Mouse (Mus musculus) embryo, embryonic 9.5 days (tissue): Measurements from ENCODE around the gene Wipi2.

Source experiments
- DNase-seq: peaks from one replicate; pipeline ENCODE4 v3.0.0-alpha.2; 2017; ENCODE audit errors: extremely low spot score

Wipi2 gene

GRCm38 (mm10) chr5:142692971-142693737, 65.7 kb downstream of the Wipi2 start:
- DNase-seq, result no peak

- DNase-seq, result no peak
Observed at GRCm38 (mm10) chr5:142693738-142694430, 66.4 kb downstream of the Wipi2 start.

GRCm38 (mm10) chr5:142694627-142695340, 67.3 kb downstream of the Wipi2 start:
- DNase-seq, result peak; percentile 71

- no peak for DNase-seq
Observed at GRCm38 (mm10) chr5:142696258-142696657, 68.8 kb downstream of the Wipi2 start.

- DNase-seq, result no peak
Observed at GRCm38 (mm10) chr5:142696865-142697264, 69.4 kb downstream of the Wipi2 start.

- DNase-seq, result no peak
Observed at GRCm38 (mm10) chr5:142697742-142698141, 70.2 kb downstream of the Wipi2 start.

DNA sequence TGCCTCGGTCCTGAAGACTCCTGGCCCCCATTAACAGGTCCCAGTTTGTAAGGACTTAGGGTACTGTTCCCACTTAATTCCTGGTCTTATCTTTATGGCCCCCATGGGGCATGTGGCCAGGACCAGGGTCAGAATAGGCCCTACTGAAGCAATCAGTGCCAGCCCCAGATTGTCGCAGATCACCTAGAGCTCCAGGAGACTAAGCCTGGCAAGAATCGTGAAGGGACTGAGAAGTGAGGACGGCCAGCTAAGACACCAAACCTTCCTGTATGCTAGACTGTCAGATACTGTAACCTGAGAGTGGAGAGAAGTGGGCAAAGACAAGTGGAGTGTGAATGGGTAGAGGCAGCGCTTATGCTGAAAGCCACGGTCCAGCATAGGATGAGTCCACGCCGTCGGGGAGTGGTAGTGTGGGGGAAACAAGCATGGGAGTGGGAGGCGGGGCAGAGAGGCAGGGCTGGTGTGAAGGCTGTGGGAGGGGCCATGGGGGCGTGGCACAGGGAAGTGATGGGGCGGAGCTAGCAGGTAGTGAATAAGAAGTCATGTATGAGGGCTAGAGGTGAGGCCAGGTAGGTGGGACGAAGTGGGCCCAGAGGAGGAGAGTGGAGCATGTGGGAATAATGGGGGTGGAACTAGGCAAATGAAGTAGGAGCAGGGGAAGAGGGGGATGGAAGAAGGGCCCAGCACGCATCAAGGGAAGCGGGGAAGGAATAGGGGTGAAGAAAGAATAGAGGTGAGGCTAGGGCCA, 73.5 kb downstream of the Wipi2 start:
- no peak for DNase-seq

GRCm38 (mm10) chr5:142701651-142702510, 74.4 kb downstream of the Wipi2 start:
- peak; percentile 86 for DNase-seq

DNA sequence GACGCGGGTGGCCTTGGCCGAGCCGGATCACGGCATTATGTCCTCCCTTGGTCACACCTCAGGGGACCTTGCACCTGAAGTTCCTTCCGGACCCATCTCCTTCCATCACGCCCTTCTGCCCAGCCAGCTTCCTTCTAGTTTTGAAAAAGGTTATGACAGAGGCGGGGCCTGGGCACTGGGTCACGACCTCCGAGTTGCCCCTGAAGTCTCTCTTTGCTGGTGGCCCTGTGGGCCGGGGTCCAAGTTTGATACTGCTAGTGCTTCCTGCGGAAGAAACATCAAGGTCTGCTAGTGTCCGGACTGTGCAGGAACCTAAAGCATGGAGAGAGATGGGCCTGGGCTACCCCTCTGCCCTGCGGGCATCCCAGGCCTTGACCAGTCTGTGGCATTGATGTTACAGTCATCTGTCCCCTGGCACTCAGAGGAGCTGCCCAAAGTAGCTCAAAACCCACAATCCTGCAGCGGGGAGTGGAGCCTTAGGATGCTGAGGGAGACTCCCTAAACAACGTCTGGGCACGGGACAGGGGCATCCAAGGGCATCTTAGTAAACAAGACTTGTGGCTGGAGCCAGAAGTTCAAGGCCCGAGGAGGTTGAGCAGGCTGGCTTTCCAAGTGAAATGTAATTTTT, 75.1 kb downstream of the Wipi2 start:
- no peak for DNase-seq

DNA sequence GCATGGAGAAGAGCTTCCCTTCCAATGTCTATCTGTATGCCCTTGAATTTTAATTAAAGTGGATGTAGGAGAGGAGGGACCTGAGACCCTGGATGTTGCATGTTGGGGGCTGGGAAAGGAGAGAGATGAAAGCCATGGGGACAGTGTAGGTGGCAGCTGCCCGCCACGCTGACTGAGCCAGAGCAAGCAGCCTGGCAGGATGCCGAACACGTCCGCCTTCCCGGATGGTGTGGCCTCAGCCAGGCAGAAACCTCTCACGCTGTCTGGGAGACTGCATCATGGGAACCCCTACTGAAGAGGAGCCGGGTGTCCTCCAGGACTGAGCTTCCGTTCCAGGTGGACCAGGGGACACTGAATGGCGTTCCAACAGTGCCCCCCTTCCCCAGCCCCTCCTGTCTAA, 76.1 kb downstream of the Wipi2 start:
- DNase-seq, result no peak

DNA sequence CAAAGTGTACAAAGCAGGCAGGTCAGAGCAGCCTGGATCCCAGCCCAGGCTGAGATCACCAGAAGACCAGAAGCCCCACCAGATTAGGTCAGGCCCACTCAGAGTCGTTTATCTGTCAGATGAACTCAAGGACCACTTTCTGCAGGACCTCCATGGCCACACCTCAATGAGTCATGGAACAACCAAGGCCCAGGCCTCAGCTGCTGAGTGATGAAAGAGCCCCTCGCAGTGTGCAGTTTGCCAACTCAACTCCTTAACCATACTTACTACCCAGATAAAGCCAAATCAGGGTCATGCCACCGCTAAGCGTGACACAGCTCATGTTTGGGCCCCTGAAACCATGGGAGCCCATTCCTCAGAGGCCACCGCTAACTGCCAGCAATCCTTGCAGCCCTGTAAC, 80.2 kb downstream of the Wipi2 start:
- no peak for DNase-seq

DNA sequence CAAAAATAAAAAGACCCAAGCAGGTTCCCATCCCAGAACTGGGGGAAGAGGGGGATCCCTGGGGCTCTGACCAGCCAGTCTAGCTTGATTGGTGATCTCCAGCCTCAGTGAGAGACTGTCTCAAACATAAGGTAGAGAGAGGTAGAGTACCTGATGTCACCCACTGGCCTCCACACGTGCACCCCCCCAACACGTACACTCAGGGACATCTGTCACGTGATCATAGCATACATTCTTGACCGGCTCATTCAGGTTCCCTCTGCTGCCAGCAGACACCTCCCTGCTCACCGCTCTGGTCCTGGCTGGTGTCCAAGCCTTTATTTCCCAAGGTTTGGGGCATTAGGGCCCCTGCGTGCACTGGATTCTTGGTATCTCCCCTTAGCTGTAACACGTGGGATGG, 81.9 kb downstream of the Wipi2 start:
- DNase-seq, result no peak

GRCm38 (mm10) chr5:142712373-142712772, 84.9 kb downstream of the Wipi2 start:
- no peak for DNase-seq

- DNase-seq, result no peak
Observed at GRCm38 (mm10) chr5:142713966-142714365, 86.5 kb downstream of the Wipi2 start.

DNA sequence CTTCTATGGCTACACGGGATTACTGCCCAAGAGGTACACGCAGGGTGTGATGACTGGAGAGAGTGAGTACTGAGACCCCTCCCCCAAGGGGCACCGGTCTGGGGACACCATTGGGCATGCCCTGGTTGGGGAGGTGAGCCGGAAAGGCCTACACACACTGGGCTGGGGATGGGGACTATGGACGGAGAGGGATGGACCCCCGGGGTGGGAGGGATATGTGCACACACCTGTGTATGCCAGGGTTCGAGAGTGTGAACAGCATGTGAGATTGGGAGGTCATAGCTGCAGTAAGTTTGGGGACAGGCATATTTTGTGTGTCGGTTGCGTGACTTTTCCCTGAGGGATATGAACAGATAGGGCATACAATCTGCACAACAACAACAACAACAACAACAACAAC, 87.6 kb downstream of the Wipi2 start:
- no peak for DNase-seq

GRCm38 (mm10) chr5:142716056-142716455, 88.6 kb downstream of the Wipi2 start:
- DNase-seq, result no peak

DNA sequence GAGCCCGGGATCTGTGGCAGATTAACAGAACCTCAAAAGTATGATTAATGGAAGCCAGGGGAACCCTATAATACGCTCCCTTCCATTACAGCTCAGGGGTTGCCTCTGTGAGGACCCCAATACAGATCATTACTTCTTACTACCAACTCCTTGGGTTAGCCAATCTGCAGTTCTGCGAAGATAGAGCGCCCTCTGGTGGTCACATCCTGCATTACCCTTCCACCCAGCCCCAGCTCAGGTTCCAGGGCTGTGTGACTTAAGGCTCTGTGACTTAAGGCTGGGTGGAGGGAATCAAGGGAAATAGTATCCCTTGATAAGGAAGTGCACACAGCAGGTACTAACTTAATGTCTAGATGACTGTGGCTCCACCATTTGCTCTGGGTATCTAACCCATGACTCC, 90.5 kb downstream of the Wipi2 start:
- DNase-seq, result peak; percentile 81

- DNase-seq, result no peak
Observed at GRCm38 (mm10) chr5:142718486-142718885, 91.0 kb downstream of the Wipi2 start.

GRCm38 (mm10) chr5:142719897-142720296, 92.4 kb downstream of the Wipi2 start:
- DNase-seq, result no peak
